Mouse (Mus musculus) right cerebral cortex, postnatal 10 days (tissue): Measurements from ENCODE around the gene Mymx.

Source experiments
- DNase-seq, 2 experiments: peaks; one replicate each; pipeline ENCODE4 v3.0.0; 2021; ENCODE audit warnings: low spot score in 2 of 2

Mymx gene

GRCm38 (mm10) chr17:45551249-45551796 lies 50.6 kb downstream of the Mymx start:
- no peak for DNase-seq
